Mouse (Mus musculus): Measurements from ENCODE around the gene Atad3a.
A peak's percentile ranks its signal among the peaks of the same experiment; 100 is the strongest.
"Not testable (repeated sequence)": the region's sequence is repeated elsewhere in the genome, so short reads cannot be mapped to it uniquely, and the experiment has no call there.

Atad3a gene

GRCm38 (mm10) chr4:155774971-155775740, 14.3 kb upstream of the Atad3a start:
- no peak for DNase-seq (ENCODE audit: low read depth, low spot score)

- peak; percentile 63 for DNase-seq (ENCODE audit: low read depth, low spot score)
These were observed 13.4 kb upstream of the Atad3a start, which contains the start of gene Vwa1 for GRCm38 (mm10) chr4:155774280-155774754. Gene Vwa1 (minus strand): TSS chr4:155774698.

- no peak for DNase-seq (ENCODE audit: low read depth, low spot score)
These were observed 12.6 kb upstream of the Atad3a start for GRCm38 (mm10) chr4:155773335-155774078.

GRCm38 (mm10) chr4:155772786-155773185, 11.9 kb upstream of the Atad3a start:
- no peak for DNase-seq (ENCODE audit: low read depth, low spot score)

GRCm38 (mm10) chr4:155771706-155772105, 10.8 kb upstream of the Atad3a start:
- no peak for DNase-seq (ENCODE audit: low read depth, low spot score)

GRCm38 (mm10) chr4:155770626-155771025, 9.7 kb upstream of the Atad3a start:
- no peak for DNase-seq (ENCODE audit: low read depth, low spot score)

GRCm38 (mm10) chr4:155769880-155770512, 9.1 kb upstream of the Atad3a start:
- peak; percentile 78 for DNase-seq (ENCODE audit: low read depth, low spot score)

GRCm38 (mm10) chr4:155769496-155769879, 8.6 kb upstream of the Atad3a start:
- no peak for DNase-seq (ENCODE audit: low read depth, low spot score)

- no peak for DNase-seq (ENCODE audit: low read depth, low spot score)
These were observed 1.5 kb upstream of the Atad3a start for GRCm38 (mm10) chr4:155762357-155762756.

GRCm38 (mm10) chr4:155761356-155762099, 635 bp upstream of the Atad3a start:
- no peak for DNase-seq (ENCODE audit: low read depth, low spot score)

GRCm38 (mm10) chr4:155759862-155760612, 856 bp downstream of the Atad3a start:
- DNase-seq (ENCODE audit: low read depth, low spot score): no peak

- no peak for DNase-seq (ENCODE audit: low read depth, low spot score)
These were observed 3.9 kb downstream of the Atad3a start for GRCm38 (mm10) chr4:155757011-155757410.

- DNase-seq (ENCODE audit: low read depth, low spot score): no peak
These were observed 14.1 kb downstream of the Atad3a start for GRCm38 (mm10) chr4:155746575-155747490.

- no peak for DNase-seq (ENCODE audit: low read depth, low spot score)
These were observed 14.8 kb downstream of the Atad3a start for GRCm38 (mm10) chr4:155746036-155746548.

GRCm38 (mm10) chr4:155745136-155745535, 15.8 kb downstream of the Atad3a start:
- DNase-seq (ENCODE audit: low read depth, low spot score): no peak

GRCm38 (mm10) chr4:155744474-155744873, 16.4 kb downstream of the Atad3a start:
- DNase-seq (ENCODE audit: low read depth, low spot score): no peak

GRCm38 (mm10) chr4:155742684-155743083, 18.2 kb downstream of the Atad3a start:
- no peak for DNase-seq (ENCODE audit: low read depth, low spot score)

GRCm38 (mm10) chr4:155740681-155741080, 20.2 kb downstream of the Atad3a start:
- DNase-seq (ENCODE audit: low read depth, low spot score): not testable (repeated sequence)

Data from retina, adult 2 months (tissue).